Mouse (Mus musculus) bone marrow macrophage, adult 2 months (primary cell): ENCODE measurements around the gene Tiam1.

Experiments
- CTCF ChIP-seq: IDR thresholded peaks from 2 replicates; pipeline ENCODE4 v1.5.1; 2012; ENCODE audit warnings: low read depth, mild to moderate bottlenecking, low read length, moderate library complexity
- POLR2A ChIP-seq: IDR thresholded peaks from 2 replicates; pipeline ENCODE4 v1.6.1; 2012; ENCODE audit warnings: mild to moderate bottlenecking, low read depth, low read length, borderline replicate concordance

- TF ChIP-seq CTCF (no peak), POLR2A (no peak)
These were observed 369.0 kb downstream of the Tiam1 start for GRCm38 (mm10) chr16:89774553-89774913.
